Mouse (Mus musculus) embryonic facial prominence, embryonic 10.5 days (tissue): ENCODE data around the gene Psmf1. TPM values are rescaled to one million over a fixed set of nuclear protein-coding genes. Genes with fewer than 3 reads are reported as not detected.

Experiments
- DNase-seq: peaks from one replicate; pipeline ENCODE4 v3.0.0-alpha.2; 2017; ENCODE audit warnings: low spot score
- H3K27ac ChIP-seq: fragments of 300-500 bp; sonication (generic); replicated peaks from 2 replicates; pipeline ENCODE4 v1.5.1; 2016; ENCODE audit warnings: mild to moderate bottlenecking
- H3K27me3 ChIP-seq: fragments of 300-500 bp; sonication (generic); replicated peaks from 2 replicates; pipeline ENCODE4 v1.6.1; 2016; ENCODE audit warnings: low read depth, mild to moderate bottlenecking; ENCODE audit not compliant: poor library complexity, severe bottlenecking
- H3K36me3 ChIP-seq: fragments of 300-500 bp; sonication (generic); replicated peaks from 2 replicates; pipeline ENCODE4 v1.6.1; 2016; ENCODE audit warnings: mild to moderate bottlenecking, moderate library complexity
- H3K4me1 ChIP-seq: fragments of 300-500 bp; sonication (generic); 2 replicates; pipeline ENCODE4 v1.6.1; 2016
- H3K4me3 ChIP-seq: fragments of 300-500 bp; sonication (generic); 2 replicates; pipeline ENCODE4 v1.5.1; 2016; ENCODE audit warnings: mild to moderate bottlenecking, moderate library complexity
- H3K9me3 ChIP-seq: fragments of 300-500 bp; sonication (generic); 2 replicates; pipeline ENCODE4 v1.6.1; 2016; ENCODE audit warnings: mild to moderate bottlenecking
- WGBS: fragments of 180-500 bp; shearing (Covaris S2); methylation state at CpG from one replicate; pipeline ENCODE4 v1.1.7; 2016; 5-methylcytosine and 5-hydroxymethylcytosine counted together
- polyA plus RNA-seq: library from polyadenylated mRNA; unstranded; fragments of >200 nt; fragmentation: Nextera tagmentation; extraction: Ambion mirVana; gene quantifications from 2 replicates; pipeline ENCODE4 v1.2.1, GENCODE M21; 2016

The Psmf1 gene
- polyA plus RNA-seq, 1 experiment from 2014 or later: 58.9 TPM

DNA sequence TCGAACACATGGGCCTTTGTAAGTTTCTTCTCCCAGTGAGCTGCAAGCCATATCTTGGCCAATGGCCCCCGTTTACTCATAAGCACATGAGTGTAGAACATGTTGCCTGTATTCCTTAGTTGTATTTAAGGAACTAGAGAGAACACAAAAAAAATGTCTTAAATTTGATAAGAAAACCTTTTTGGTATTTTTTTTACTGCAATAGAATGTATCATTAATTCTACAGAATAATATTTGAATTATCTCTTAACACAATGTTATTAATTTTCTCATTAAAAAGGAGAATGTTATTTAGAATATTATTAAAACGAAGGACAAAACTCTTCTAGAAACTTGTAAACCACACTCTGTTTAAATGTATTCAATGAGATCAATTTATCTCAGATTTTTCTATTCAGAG, 75.6 kb downstream of the Psmf1 start, which contains the start of gene Rad21l:
TSS of gene Rad21l (minus strand) at position 101 of the 400 bp plus-strand sequence.
- 76% methylated on average over 3 of the region's 3 CpGs for WGBS
- Histone ChIP-seq H3K27ac (no peak within 1 kb of the TSS), H3K4me3 (no peak within 1 kb of the TSS), H3K9me3 (no peaks in the 10 kb centered on the region), H3K4me1 (peaks cover 4% of the 10 kb centered on the region; the same call in 1 of the 2 replicates), H3K27me3 (peaks cover 17% of the 10 kb centered on the region), H3K36me3 (no peaks in the 10 kb centered on the region)
- DNase-seq: no peak

Other genes with a start within 250 kb of the Psmf1 start
- gene Fkbp1a, start 201.7 kb downstream of the Psmf1 start, polyA plus RNA-seq: 585 and 615 TPM in 2 replicates
- gene Sdcbp2, start 171.6 kb downstream of the Psmf1 start, polyA plus RNA-seq: 0.55 and 0.76 TPM in 2 replicates
- gene Snph, start 111.6 kb downstream of the Psmf1 start, polyA plus RNA-seq: 0.54 and 1.00 TPM in 2 replicates
- gene Rad21l, start 75.7 kb downstream of the Psmf1 start, polyA plus RNA-seq: not detected in 2 replicates
- 2.3 and 3.1 TPM in 2 replicates for gene Tmem74b, start 42.2 kb downstream of the Psmf1 start, polyA plus RNA-seq
- 0.67 and 0.85 TPM in 2 replicates for gene Rspo4, start 98.7 kb upstream of the Psmf1 start, polyA plus RNA-seq
- 0.27 and 0.73 TPM in 2 replicates for gene Angpt4, start 167.0 kb upstream of the Psmf1 start, polyA plus RNA-seq
- 48.4 and 55.0 TPM in 2 replicates for gene Fam110a, start 236.0 kb upstream of the Psmf1 start, polyA plus RNA-seq